Mouse (Mus musculus): ENCODE results near the gene Nrbf2.

Gene Nrbf2

DNA sequence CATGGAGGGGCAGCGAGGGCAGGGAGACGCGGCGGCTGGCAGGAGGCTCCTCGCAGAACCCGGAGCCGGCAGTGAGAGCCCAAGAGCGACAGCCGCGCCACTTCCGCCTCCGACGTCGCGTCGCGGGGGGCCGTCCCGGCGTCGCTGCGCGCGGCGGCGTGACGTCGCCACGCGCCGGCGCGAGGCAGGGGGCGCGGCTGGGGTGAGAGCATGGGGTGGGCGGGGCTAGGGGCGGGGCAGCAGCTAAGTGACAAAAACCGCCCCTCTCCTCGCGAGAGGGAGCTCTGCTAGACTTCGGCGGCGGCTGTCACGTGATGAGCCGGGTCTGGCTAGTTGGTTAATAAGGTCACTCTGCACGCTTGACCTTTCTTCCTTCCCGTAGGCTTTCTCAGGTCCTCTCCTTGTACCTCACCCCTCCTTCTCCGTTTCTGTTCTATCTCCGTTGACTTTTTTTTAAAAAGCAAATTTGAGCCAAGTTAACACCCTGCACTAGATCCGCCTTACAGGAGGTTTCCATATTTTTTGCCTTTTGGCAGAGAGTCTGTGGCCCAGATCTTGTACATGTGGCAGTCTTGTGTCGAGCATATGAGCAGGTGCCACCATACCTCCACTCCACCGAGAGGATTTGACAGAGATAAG lies at the start of gene Nrbf2:
Gene Nrbf2, minus strand, starts transcription at position 130 of the 639 bp plus-strand sequence.
- in situ Hi-C loops (cut with MboI; ENCODE audit: low sequenced_read_pairs), result no loop called here

DNA sequence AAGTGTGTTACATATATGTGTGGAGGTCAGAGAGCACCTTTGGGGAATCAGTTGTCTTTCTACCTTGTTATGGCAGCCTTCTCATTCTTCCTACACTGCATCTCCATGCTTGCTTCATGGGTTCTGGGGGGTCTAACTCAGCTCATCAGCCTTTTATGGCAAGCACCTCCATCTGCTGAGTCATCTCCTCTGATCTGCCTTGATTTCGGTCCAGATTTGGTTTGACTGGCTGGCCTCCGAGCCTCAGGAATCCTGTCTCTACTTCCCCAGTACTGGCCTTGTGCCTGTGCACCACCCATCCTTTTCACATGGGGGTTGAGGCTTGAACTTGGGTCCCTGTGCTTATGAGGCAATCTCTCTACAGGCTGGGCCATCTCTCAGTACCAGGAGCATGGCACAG lies 45.5 kb upstream of the Nrbf2 start:
- in situ Hi-C loops (cut with MboI; ENCODE audit: low sequenced_read_pairs), result no loop called here

GRCm38 (mm10) chr10:67329661-67330060 lies 44.6 kb upstream of the Nrbf2 start:
- in situ Hi-C loops (cut with MboI; ENCODE audit: low sequenced_read_pairs), result no loop called here

GRCm38 (mm10) chr10:67328208-67328607 lies 43.1 kb upstream of the Nrbf2 start:
- in situ Hi-C loops (cut with MboI; ENCODE audit: low sequenced_read_pairs), result no loop called here

DNA sequence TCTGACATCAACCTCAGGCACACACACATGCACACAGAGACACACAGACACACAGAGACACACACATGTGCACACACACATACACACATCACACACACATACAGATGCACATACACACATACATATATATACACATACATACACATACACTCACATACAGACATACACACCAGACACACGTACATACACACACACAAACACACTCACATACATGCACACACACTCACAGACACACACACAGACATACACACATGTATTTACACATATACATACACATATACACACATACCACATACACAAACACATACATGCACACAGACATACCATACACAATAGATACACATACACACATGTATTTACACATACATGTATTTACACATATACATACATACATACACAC lies 38.9 kb upstream of the Nrbf2 start:
- in situ Hi-C loops (cut with MboI; ENCODE audit: low sequenced_read_pairs), result no loop called here

DNA sequence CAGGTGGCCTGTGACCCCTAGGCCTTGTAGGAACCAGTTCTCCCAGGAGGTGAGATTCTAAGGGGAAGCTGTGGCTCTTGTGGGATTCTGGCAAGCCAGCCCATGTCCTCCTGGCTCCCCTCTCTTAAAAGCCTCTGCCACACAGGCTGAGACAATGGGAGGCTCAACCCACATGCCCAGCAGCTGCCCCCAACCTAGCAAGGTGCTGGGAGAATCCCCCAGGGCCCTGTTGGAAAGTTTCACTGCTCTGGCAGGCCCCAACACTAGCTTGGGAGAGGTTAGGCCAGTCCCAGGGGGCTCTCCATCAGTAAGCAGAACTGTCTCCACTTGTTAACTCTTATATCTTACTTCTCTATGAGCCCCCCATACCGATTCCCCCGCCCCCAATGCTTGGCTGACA lies 36.3 kb upstream of the Nrbf2 start:
- in situ Hi-C loops (cut with MboI; ENCODE audit: low sequenced_read_pairs), result no loop called here

DNA sequence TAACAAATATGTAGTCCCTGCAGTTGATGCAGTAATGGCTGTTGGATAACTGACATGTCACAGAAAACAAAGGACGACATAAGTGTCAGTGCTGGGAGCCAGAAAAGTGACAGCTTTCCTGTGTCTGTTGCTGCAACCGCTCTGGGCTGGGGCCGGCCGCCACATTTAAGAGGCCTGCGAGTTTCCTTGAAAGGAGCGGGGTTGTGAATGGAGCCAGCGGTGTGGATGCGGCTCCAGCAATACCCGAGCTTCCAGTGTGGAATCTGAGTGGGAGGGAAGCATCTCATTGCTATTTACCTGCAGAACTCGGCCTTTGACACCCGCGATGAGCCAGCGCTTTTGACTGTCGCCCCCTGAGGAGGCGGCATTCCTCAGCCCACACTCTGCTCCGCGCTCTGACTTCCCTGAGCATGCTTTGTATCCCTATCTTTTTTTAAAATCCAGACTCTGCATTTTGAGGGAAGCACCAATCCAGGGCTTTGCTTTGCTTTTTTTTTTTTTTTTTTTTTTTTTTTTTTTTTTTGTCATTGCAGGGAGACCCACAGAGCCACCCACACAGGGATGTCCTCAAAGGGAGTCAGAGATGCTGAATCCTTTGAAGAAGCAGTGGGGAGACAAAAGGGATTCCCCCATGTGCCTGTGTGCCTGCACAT lies 35.2 kb upstream of the Nrbf2 start:
- in situ Hi-C loops (cut with MboI; ENCODE audit: low sequenced_read_pairs), result no loop called here

DNA sequence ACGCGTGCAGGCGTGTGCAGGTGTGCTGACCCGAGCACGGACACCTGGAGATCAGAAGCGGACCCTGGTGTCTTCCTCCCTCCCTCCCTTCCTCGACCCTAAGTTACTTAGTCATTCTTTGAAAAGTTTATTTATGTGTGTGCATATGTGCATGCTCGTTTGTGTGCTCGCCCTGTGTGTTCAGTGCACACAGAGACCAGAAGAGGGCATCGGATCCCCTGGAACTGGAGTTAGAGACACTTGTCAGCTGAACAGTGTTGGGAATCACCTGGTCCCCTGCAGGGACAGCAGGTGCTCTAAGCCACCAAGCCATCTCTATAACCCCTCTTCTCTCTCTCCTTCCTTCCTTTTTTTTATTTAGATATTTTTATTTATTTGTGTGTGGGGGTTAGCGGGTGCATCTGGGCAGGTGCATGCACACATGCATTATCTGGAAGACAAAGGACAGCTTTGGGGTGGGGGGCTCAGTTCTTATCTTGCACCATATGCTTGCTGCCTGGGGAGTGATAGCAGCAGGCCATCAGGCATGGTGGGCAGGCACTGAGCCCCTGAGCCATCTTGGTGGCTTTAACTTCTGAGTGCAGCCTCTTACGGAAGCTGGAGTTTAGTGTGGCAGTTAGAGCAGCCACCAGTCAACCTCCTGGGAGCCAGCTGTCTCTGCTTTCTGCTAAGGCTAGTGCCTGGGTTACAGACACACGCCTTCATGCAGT lies 34.1 kb upstream of the Nrbf2 start:
- in situ Hi-C loops (cut with MboI; ENCODE audit: low sequenced_read_pairs), result loop anchor here (5.0 to 10.0 kb wide), 3 partner anchors 316 to 536 kb away; no protein-coding TSS in a partner anchor

GRCm38 (mm10) chr10:67317931-67318460 lies 32.9 kb upstream of the Nrbf2 start:
- in situ Hi-C loops (cut with MboI; ENCODE audit: low sequenced_read_pairs), result loop anchor here (5.0 to 10.0 kb wide), 3 partner anchors 317 to 537 kb away; no protein-coding TSS in a partner anchor

DNA sequence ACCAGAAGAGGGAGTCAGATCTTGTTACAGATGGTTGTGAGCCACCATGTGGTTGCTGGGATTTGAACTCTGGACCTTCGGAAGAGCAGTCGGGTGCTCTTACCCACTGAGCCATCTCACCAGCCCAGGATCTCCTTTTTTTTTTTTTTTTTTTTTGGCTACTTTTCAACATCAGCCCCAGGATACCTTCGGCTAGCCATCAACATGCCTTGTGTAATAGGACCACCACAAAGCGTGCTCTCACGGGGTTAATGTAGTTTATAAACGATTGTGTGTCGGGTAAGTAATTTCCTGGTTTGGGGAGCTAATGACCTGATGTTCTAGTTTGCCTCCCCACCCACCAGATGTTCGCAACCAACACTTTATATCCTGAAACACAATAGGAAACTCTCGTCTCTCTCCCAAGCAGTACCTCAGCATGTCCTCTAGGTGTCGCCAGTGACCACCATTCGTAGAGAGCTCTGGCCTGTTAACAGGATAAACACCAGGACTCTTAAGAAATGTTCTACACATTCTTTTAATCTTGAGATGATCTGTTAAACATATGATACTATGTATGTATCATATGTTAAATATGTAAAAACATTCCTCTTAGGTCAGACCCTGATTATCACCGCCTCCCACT lies 29.8 kb upstream of the Nrbf2 start:
- in situ Hi-C loops (cut with MboI; ENCODE audit: low sequenced_read_pairs), result loop anchor here (5.0 to 10.0 kb wide), 3 partner anchors 320 to 540 kb away; no protein-coding TSS in a partner anchor

GRCm38 (mm10) chr10:67312456-67312855 lies 27.4 kb upstream of the Nrbf2 start:
- in situ Hi-C loops (cut with MboI; ENCODE audit: low sequenced_read_pairs), result loop anchor here (10.0 kb wide), 2 partner anchors 322 to 542 kb away; no protein-coding TSS in a partner anchor

DNA sequence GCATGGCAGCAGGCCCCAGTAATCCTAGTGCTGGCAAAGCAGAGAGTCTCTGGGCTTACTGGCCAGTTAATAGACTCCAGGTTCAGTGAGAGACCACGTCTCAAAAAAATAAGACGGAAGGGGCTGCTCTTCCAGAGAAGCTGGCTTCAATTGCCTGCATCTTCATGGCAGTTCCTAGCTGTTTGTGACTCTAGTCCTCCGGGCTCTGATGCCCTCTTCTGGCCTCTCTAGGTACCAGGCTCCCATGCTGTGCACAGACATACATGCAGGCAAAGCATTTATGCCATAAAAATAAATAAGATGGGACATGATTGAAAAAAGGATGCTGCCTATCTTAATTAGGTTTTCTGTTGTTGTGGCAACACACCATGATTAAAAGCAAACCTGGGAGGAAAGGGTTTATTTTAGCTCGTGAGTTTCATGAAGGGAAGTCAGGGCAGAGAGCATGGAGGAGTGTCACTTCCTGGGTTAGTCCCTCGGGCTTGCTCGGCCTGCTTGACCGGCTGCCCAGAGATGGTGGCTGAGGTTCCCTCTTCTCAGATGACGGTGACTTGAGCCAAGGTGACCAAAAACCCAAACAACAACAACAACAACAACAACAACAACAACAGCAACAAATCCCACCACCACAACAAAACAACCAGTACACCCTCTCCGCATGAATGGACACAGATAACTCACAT lies 26.3 kb upstream of the Nrbf2 start:
- in situ Hi-C loops (cut with MboI; ENCODE audit: low sequenced_read_pairs), result loop anchor here (10.0 kb wide), 2 partner anchors 323 to 543 kb away; no protein-coding TSS in a partner anchor

DNA sequence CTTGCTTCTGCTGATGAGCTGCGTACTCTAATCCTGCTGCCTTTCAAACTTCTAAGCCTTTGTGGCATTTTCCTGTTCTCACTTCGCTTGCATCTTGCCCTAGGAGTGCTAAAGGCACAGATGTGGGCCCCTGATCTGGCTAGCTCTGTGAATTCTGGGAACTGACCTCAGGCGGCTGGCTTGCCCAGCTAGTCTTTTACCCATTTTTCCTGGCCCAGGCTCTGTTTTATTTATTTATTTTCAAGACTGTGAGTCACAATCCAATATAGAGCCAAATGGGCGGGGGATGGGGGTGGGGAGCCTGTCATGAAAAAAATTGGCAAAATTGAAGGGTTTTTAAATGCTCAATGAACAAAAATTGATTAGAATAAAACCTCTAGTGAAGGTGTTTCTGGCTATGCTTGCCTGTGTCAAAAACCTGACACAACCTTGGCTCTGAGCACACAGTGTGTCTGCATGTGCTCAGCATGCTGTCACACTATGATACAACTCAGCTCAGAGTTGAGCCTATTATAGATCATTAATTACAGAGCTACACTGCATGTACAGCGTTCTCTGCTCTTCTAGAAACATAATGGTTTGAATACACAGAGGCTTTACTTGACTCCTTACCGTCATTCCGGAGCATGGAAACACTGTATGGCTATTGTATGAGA lies 24.5 kb upstream of the Nrbf2 start:
- in situ Hi-C loops (cut with MboI; ENCODE audit: low sequenced_read_pairs), result loop anchor here (10.0 kb wide), 2 partner anchors 325 to 545 kb away; no protein-coding TSS in a partner anchor

DNA sequence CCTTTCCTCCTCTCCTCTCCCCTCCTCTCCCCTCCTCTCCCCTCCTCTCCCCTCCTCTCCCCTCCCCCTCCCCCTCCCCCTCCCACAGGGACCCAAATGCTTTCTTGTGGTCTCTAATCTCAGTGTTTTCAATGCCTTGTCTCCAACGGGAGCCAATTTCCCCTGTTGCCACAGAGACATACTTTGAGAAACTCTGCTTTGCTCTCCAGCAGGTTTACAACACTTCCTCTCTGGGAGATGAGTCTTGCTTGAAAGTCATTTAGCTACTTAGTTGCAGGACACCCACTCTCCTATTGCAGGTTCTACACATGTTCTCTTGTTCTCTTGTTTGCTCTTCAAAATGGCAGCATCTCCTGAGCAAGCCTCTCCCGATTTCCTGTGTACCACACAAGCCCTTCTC lies 17.2 kb upstream of the Nrbf2 start:
- in situ Hi-C loops (cut with MboI; ENCODE audit: low sequenced_read_pairs), result no loop called here

GRCm38 (mm10) chr10:67301046-67301445 lies 15.9 kb upstream of the Nrbf2 start:
- in situ Hi-C loops (cut with MboI; ENCODE audit: low sequenced_read_pairs), result no loop called here

DNA sequence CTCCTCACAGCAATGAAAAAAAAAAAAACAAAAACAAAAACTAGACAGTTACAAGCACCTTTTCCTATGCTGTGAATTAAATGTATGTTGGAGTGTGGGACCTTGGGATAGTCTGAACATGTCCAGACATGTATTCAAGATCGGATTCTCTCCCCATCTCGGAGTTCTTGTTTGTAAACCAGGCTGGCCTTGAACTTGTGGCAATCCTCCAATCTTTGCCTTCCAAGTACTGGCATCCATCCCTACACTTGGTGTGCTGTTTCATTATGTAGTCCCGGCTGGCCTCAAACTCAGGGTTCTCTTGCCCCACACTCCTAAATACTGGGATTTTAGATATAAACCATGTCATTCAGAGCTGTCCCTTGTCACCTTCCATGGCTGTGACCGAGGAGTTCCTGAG lies 14.2 kb upstream of the Nrbf2 start:
- in situ Hi-C loops (cut with MboI; ENCODE audit: low sequenced_read_pairs), result no loop called here

GRCm38 (mm10) chr10:67298856-67299255 lies 13.8 kb upstream of the Nrbf2 start:
- in situ Hi-C loops (cut with MboI; ENCODE audit: low sequenced_read_pairs), result no loop called here

DNA sequence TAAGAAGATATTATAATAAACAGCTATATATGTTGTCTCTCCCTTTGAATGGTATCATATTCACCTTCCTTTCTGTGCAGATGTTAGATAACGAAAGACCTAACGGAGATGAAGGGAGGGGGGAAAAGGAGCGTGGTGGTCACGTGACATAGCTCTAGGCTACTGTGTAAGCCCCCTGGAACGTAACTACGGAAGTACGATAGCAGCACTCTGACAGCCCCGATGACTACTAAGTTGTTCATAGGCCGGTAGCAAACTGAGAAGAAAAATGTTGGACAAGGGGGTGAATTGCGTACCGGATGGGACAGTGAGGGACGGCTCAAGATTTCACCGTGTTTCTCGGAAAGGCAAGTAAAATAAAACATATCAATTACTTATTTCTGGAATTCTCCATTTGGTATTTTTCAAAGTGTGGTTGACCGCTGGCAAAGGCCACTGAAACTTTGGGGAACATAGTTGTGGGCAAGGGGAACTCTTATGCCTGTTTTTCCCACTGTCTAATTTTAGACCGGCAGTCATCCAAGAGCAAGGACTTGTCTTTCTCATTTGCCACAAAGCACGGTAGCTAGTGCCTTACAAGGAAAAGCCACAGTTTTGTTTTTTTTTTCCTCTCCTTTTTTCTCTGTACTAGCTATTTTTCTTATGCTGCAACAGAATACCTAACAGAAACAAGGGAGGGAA lies 12.2 kb upstream of the Nrbf2 start:
- in situ Hi-C loops (cut with MboI; ENCODE audit: low sequenced_read_pairs), result no loop called here

- in situ Hi-C loops (cut with MboI; ENCODE audit: low sequenced_read_pairs), result no loop called here
These were observed 11.5 kb upstream of the Nrbf2 start for GRCm38 (mm10) chr10:67296482-67297152.
